Mouse (Mus musculus): ENCODE results near the gene Esp8. TPM values are rescaled to one million over a fixed set of nuclear protein-coding genes. Genes with fewer than 3 reads are reported as not detected.
A peak's percentile ranks its signal among the peaks of the same experiment; 100 is the strongest.
"Not testable (repeated sequence)": the region's sequence is repeated elsewhere in the genome, so short reads cannot be mapped to it uniquely, and the experiment has no call there.

Esp8 gene
- not detected in 2 replicates for polyA plus RNA-seq (2015; fragmentation: Nextera tagmentation; extraction: Ambion mirVana)

GRCm38 (mm10) chr17:40519818-40520217 lies at the start of gene Esp8:
Esp8 (plus strand) TSS chr17:40520022.
- no peaks in the 10 kb centered on the region for H3K4me1 ChIP-seq
- H3K9ac ChIP-seq: no peak within 1 kb of the TSS
- no peak within 1 kb of the TSS for H3K4me2 ChIP-seq
- 46% methylated on average over 3 of the region's 3 CpGs for WGBS
- H3K36me3 ChIP-seq: no peaks in the 10 kb centered on the region
- H3K9me3 ChIP-seq (replicated peaks): no peaks in the 10 kb centered on the region
- no peaks in the 10 kb centered on the region for H3K27me3 ChIP-seq
- peak; percentile 29; the same call in 1 of the 2 replicates for ATAC-seq (replicated peaks; ENCODE audit: low FRiP score)
- no peak within 1 kb of the TSS for H3K4me3 ChIP-seq (replicated peaks)
- no peak within 1 kb of the TSS for H3K27ac ChIP-seq

DNA sequence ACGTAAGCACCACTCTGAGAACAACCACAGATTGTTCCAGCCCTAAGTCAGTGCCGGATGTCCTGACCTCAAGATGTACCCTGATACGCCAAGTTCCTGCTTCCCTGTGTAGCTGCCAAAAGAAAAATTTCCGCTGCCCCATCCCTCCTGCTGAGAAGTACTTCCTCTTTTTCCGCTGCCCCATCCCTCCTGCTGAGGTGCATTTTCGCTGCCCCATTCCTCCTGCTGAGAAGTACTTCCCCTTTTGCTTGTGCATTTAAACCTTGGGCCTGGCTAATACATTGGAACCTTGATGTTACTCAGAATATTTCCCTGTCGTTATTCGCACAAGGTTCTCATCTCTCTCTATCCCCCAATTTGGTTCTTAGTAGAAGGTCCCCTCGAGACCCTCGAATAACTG lies 36.3 kb upstream of the Esp8 start:
- not testable (repeated sequence) for H3K9ac ChIP-seq; H3K9me3 ChIP-seq (replicated peaks); H3K4me3 ChIP-seq (replicated peaks); H3K27ac ChIP-seq; H3K27me3 ChIP-seq; ATAC-seq (replicated peaks; ENCODE audit: low FRiP score); H3K4me2 ChIP-seq; H3K4me1 ChIP-seq; H3K36me3 ChIP-seq
- 79% methylated on average over 10 of the region's 10 CpGs for WGBS

GRCm38 (mm10) chr17:40495468-40496185 lies 24.2 kb upstream of the Esp8 start:
- H3K4me1 ChIP-seq; ATAC-seq (replicated peaks; ENCODE audit: low FRiP score); H3K4me2 ChIP-seq; H3K36me3 ChIP-seq; H3K27me3 ChIP-seq; H3K9ac ChIP-seq; H3K9me3 ChIP-seq (replicated peaks); H3K4me3 ChIP-seq (replicated peaks); H3K27ac ChIP-seq: not testable (repeated sequence)
- 89% methylated on average over 4 of the region's 4 CpGs for WGBS

- no peaks in the 10 kb centered on the region for H3K36me3 ChIP-seq
- no peak overlapping the region for H3K4me3 ChIP-seq (replicated peaks)
- ATAC-seq (replicated peaks; ENCODE audit: low FRiP score): no peak
- H3K9me3 ChIP-seq (replicated peaks): no peaks in the 10 kb centered on the region
- H3K4me2 ChIP-seq: no peak overlapping the region
- no peak overlapping the region for H3K9ac ChIP-seq
- H3K27me3 ChIP-seq: no peaks in the 10 kb centered on the region
- H3K27ac ChIP-seq: no peak overlapping the region
- H3K4me1 ChIP-seq: no peaks in the 10 kb centered on the region
- WGBS: 82% methylated on average over 3 of the region's 3 CpGs
Observed at GRCm38 (mm10) chr17:40529813-40530212, 10.0 kb downstream of the Esp8 start.

DNA sequence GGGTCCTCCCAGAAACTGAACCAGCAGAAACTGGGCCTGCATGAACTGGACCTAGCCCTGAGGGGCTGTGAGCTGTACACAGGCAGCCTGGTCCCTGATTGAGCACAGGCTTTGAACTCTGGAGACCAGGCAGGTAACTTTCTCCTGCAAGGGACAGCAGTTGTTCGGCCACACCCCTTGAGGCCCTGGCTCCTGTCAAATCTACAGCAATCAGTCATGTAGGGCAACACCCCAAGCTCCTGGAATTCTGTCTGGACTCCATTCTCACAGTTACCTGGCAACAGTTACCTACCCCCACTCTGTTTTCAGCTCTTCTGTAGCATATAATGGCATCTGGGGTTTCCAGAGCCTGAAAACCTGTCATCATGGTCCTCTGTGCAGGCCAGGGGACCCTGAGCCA lies 11.3 kb downstream of the Esp8 start:
- no peak for ATAC-seq (replicated peaks; ENCODE audit: low FRiP score)

DNA sequence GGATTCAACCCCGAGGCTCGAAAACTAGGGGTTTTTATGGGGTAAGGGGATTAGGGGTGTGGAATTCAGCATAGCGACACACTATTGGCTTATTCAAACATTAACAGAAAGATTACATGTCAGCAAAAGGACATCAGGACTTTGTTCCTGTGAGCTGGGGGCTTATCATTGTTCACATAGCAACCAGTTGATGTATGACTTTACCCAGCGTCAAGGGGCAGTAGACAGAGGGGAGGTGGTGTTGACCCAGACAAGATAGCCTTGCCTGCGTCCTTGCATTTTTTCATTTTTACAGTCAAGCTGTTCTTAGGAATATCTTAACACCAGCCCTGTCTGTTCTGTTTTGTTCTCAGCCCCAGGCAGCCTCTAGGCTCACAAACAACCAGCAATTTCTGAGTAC lies 27.2 kb downstream of the Esp8 start:
- not testable (repeated sequence) for H3K9me3 ChIP-seq (replicated peaks); H3K27me3 ChIP-seq; H3K27ac ChIP-seq; ATAC-seq (replicated peaks; ENCODE audit: low FRiP score); H3K9ac ChIP-seq; H3K36me3 ChIP-seq; H3K4me2 ChIP-seq; H3K4me3 ChIP-seq (replicated peaks); H3K4me1 ChIP-seq
- WGBS: 63% methylated on average over 5 of the region's 5 CpGs

More for the DNA sequence above, 11.3 kb downstream of the Esp8 start:
- H3K9me3 ChIP-seq (replicated peaks): no peaks in the 10 kb centered on the region
- H3K4me3 ChIP-seq (replicated peaks): no peak overlapping the region
- H3K27ac ChIP-seq: no peak overlapping the region
- H3K36me3 ChIP-seq: no peaks in the 10 kb centered on the region
- H3K9ac ChIP-seq: no peak overlapping the region
- H3K4me2 ChIP-seq: no peak overlapping the region
- no peaks in the 10 kb centered on the region for H3K4me1 ChIP-seq
- no peaks in the 10 kb centered on the region for H3K27me3 ChIP-seq
- WGBS: 93% methylated on average over 1 of the region's 1 CpGs

- no peak overlapping the region for H3K4me3 ChIP-seq (replicated peaks)
Observed at GRCm38 (mm10) chr17:40553470-40553869, 33.6 kb downstream of the Esp8 start.

DNA sequence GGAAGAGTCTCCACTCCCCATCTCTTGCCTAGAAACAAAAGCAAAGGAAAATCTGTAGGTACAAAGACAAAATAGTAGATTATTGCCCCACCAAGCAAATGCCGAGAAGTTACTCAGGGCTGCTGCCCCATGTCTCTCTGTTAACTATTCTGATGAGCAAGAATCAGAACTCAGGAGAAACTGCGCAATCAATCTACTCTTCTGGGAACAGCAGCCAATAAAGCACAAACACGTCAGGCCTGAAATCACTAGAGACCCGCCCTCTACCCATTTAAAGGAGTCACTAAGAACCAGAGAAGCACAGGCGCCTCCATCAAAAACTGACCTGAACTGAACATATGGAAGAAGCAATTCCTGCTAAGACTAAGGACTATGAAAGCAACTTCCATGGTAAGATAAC lies 41.4 kb downstream of the Esp8 start, which contains the start of gene Esp6:
Esp6 (plus strand) TSS at position 301 of the 400 bp plus-strand sequence.
- Histone ChIP-seq H3K9me3 (replicated peaks) (no peaks in the 10 kb centered on the region), H3K4me2 (no peak within 1 kb of the TSS), H3K4me1 (no peaks in the 10 kb centered on the region), H3K9ac (no peak within 1 kb of the TSS), H3K27me3 (no peaks in the 10 kb centered on the region), H3K4me3 (replicated peaks) (no peak within 1 kb of the TSS), H3K36me3 (no peaks in the 10 kb centered on the region), H3K27ac (no peak within 1 kb of the TSS)
- 84% methylated on average over 5 of the region's 5 CpGs for WGBS
- no peak for ATAC-seq (replicated peaks; ENCODE audit: low FRiP score)

More at GRCm38 (mm10) chr17:40553470-40553869, 33.6 kb downstream of the Esp8 start:
- 79% methylated on average over 1 of the region's 1 CpGs for WGBS
- Histone ChIP-seq H3K36me3 (no peaks in the 10 kb centered on the region), H3K9ac (no peak overlapping the region), H3K4me2 (no peak overlapping the region), H3K4me1 (no peaks in the 10 kb centered on the region), H3K9me3 (replicated peaks) (no peaks in the 10 kb centered on the region), H3K27me3 (no peaks in the 10 kb centered on the region), H3K27ac (no peak overlapping the region)
- no peak for ATAC-seq (replicated peaks; ENCODE audit: low FRiP score)

Other genes starting within 250 kb of the Esp8 start
- gene Crisp1, start 200.8 kb upstream of the Esp8 start, polyA plus RNA-seq (2015; fragmentation: Nextera tagmentation; extraction: Ambion mirVana): 0.15 TPM in 1 of 2 replicates, not detected in the other
- gene Esp6, start 41.5 kb downstream of the Esp8 start, polyA plus RNA-seq (2015; fragmentation: Nextera tagmentation; extraction: Ambion mirVana): not detected in 2 replicates
- not detected in 2 replicates for gene Esp4, start 78.6 kb downstream of the Esp8 start, polyA plus RNA-seq (2015; fragmentation: Nextera tagmentation; extraction: Ambion mirVana)
- not detected in 2 replicates for gene Esp3, start 112.1 kb downstream of the Esp8 start, polyA plus RNA-seq (2015; fragmentation: Nextera tagmentation; extraction: Ambion mirVana)
- gene Esp1, start 207.1 kb downstream of the Esp8 start, polyA plus RNA-seq (2015; fragmentation: Nextera tagmentation; extraction: Ambion mirVana): not detected in 2 replicates